Mouse (Mus musculus) forebrain, embryonic 12.5 days (tissue): ENCODE data around the gene Pde4d. TPM values are rescaled to one million over a fixed set of nuclear protein-coding genes. Genes with fewer than 3 reads are reported as not detected.

Source experiments
- ATAC-seq: fragments of 200-750 bp; cut with Nextera tagmentation; 2 replicates; pipeline ENCODE4 v1.8.0; 2017; ENCODE audit warnings: moderate TSS enrichment; ENCODE audit not compliant: low FRiP score
- H3K27ac ChIP-seq: fragments of 300-500 bp; sonication (generic); 2 replicates; pipeline ENCODE4 v1.5.1; 2016; ENCODE audit warnings: mild to moderate bottlenecking
- H3K27me3 ChIP-seq: fragments of 300-500 bp; sonication (generic); 2 replicates; pipeline ENCODE4 v1.6.1; 2016; ENCODE audit warnings: mild to moderate bottlenecking
- H3K36me3 ChIP-seq: fragments of 300-500 bp; sonication (generic); replicated peaks from 2 replicates; pipeline ENCODE4 v1.6.1; 2016; ENCODE audit warnings: mild to moderate bottlenecking
- H3K4me1 ChIP-seq: fragments of 300-500 bp; sonication (generic); 2 replicates; pipeline ENCODE4 v1.6.1; 2016
- H3K4me2 ChIP-seq: fragments of 300-500 bp; sonication (generic); 2 replicates; pipeline ENCODE4 v1.6.1; 2016; ENCODE audit warnings: mild to moderate bottlenecking, moderate library complexity
- H3K4me3 ChIP-seq: fragments of 300-500 bp; sonication (generic); replicated peaks from 2 replicates; pipeline ENCODE4 v1.5.1; 2016; ENCODE audit warnings: mild to moderate bottlenecking
- H3K9ac ChIP-seq: fragments of 300-500 bp; sonication (generic); 2 replicates; pipeline ENCODE4 v1.6.1; 2016; ENCODE audit warnings: mild to moderate bottlenecking
- H3K9me3 ChIP-seq: fragments of 300-500 bp; sonication (generic); 2 replicates; pipeline ENCODE4 v1.6.1; 2016
- WGBS: fragments of 180-500 bp; shearing (Covaris S2); methylation state at CpG from one replicate; pipeline ENCODE4 v1.1.7; 2016; 5-methylcytosine and 5-hydroxymethylcytosine counted together
- polyA plus RNA-seq: library from polyadenylated mRNA; unstranded; fragments of >200 nt; fragmentation: Nextera tagmentation; extraction: Ambion mirVana; gene quantifications from 2 replicates; pipeline ENCODE4 v1.2.1, GENCODE M21; 2016

Gene Pde4d
- polyA plus RNA-seq, 1 experiment from 2014 or later = 15.0 TPM

- H3K4me3 ChIP-seq = no peak overlapping the region
- no peak overlapping the region for H3K4me2 ChIP-seq
- H3K4me1 ChIP-seq = no peaks in the 10 kb centered on the region
- H3K9me3 ChIP-seq = no peaks in the 10 kb centered on the region
- no peak overlapping the region for H3K9ac ChIP-seq
- H3K27ac ChIP-seq = no peak overlapping the region
- no peaks in the 10 kb centered on the region for H3K36me3 ChIP-seq
- no peaks in the 10 kb centered on the region for H3K27me3 ChIP-seq
- no peak for ATAC-seq
- WGBS = 74% methylated on average over 5 of the region's 5 CpGs
Observed at GRCm38 (mm10) chr13:109622207-109622606, 1172.5 kb downstream of the Pde4d start.

- Histone ChIP-seq H3K36me3 (no peaks in the 10 kb centered on the region), H3K27me3 (no peaks in the 10 kb centered on the region), H3K4me1 (no peaks in the 10 kb centered on the region), H3K27ac (no peak overlapping the region), H3K9me3 (no peaks in the 10 kb centered on the region), H3K4me2 (no peak overlapping the region), H3K4me3 (no peak overlapping the region), H3K9ac (no peak overlapping the region)
- no peak for ATAC-seq
- WGBS = 84% methylated on average over 2 of the region's 2 CpGs
Observed at GRCm38 (mm10) chr13:109623201-109623600, 1173.5 kb downstream of the Pde4d start.

GRCm38 (mm10) chr13:109624772-109625349, 1175.1 kb downstream of the Pde4d start:
- 94% methylated on average over 11 of the region's 11 CpGs for WGBS
- H3K4me3 ChIP-seq = no peak overlapping the region
- no peak for ATAC-seq
- H3K36me3 ChIP-seq = no peaks in the 10 kb centered on the region
- no peaks in the 10 kb centered on the region for H3K27me3 ChIP-seq
- H3K4me1 ChIP-seq = no peaks in the 10 kb centered on the region
- no peak overlapping the region for H3K4me2 ChIP-seq
- no peak overlapping the region for H3K27ac ChIP-seq
- no peak overlapping the region for H3K9ac ChIP-seq
- no peaks in the 10 kb centered on the region for H3K9me3 ChIP-seq

GRCm38 (mm10) chr13:109625466-109626129, 1175.8 kb downstream of the Pde4d start:
- no peak overlapping the region for H3K4me2 ChIP-seq
- no peaks in the 10 kb centered on the region for H3K4me1 ChIP-seq
- no peaks in the 10 kb centered on the region for H3K9me3 ChIP-seq
- 0 out of 2 replicates have a peak, but pooled peaks cover 4% of the 10 kb centered on the region for H3K27me3 ChIP-seq
- H3K36me3 ChIP-seq = no peaks in the 10 kb centered on the region
- no peak overlapping the region for H3K4me3 ChIP-seq
- no peak overlapping the region for H3K27ac ChIP-seq
- no peak overlapping the region for H3K9ac ChIP-seq
- 90% methylated on average over 18 of the region's 18 CpGs for WGBS
- ATAC-seq = no peak

GRCm38 (mm10) chr13:109627265-109627664, 1177.5 kb downstream of the Pde4d start:
- no peak for ATAC-seq
- Histone ChIP-seq H3K4me1 (peaks cover 7% of the 10 kb centered on the region), H3K9me3 (no peaks in the 10 kb centered on the region), H3K9ac (no peak overlapping the region), H3K27ac (no peak overlapping the region), H3K36me3 (no peaks in the 10 kb centered on the region), H3K27me3 (0 out of 2 replicates have a peak, but pooled peaks cover 5% of the 10 kb centered on the region), H3K4me2 (no peak overlapping the region), H3K4me3 (no peak overlapping the region)
- WGBS = 92% methylated on average over 2 of the region's 2 CpGs

GRCm38 (mm10) chr13:109628606-109629005, 1178.9 kb downstream of the Pde4d start:
- 79% methylated on average over 4 of the region's 4 CpGs for WGBS
- Histone ChIP-seq H3K27me3 (0 out of 2 replicates have a peak, but pooled peaks cover 5% of the 10 kb centered on the region), H3K36me3 (no peaks in the 10 kb centered on the region), H3K9ac (no peak overlapping the region), H3K4me1 (peaks cover 19% of the 10 kb centered on the region), H3K9me3 (no peaks in the 10 kb centered on the region), H3K27ac (no peak overlapping the region), H3K4me3 (no peak overlapping the region), H3K4me2 (no peak overlapping the region)
- ATAC-seq = no peak

GRCm38 (mm10) chr13:109629216-109629615, 1179.5 kb downstream of the Pde4d start:
- no peak for ATAC-seq
- no peaks in the 10 kb centered on the region for H3K9me3 ChIP-seq
- WGBS = 83% methylated on average over 5 of the region's 5 CpGs
- no peak overlapping the region for H3K9ac ChIP-seq
- no peak overlapping the region for H3K27ac ChIP-seq
- 0 out of 2 replicates have a peak, but pooled peaks cover 5% of the 10 kb centered on the region for H3K27me3 ChIP-seq
- H3K36me3 ChIP-seq = no peaks in the 10 kb centered on the region
- no peak overlapping the region for H3K4me2 ChIP-seq
- H3K4me1 ChIP-seq = peaks cover 25% of the 10 kb centered on the region
- H3K4me3 ChIP-seq = no peak overlapping the region

- no peak for ATAC-seq
- 40% methylated on average over 10 of the region's 10 CpGs for WGBS
- Histone ChIP-seq H3K36me3 (no peaks in the 10 kb centered on the region), H3K9ac (no peak overlapping the region), H3K27me3 (0 out of 2 replicates have a peak, but pooled peaks cover 5% of the 10 kb centered on the region), H3K4me2 (no peak overlapping the region), H3K4me1 (peaks cover 27% of the 10 kb centered on the region), H3K4me3 (no peak overlapping the region), H3K27ac (no peak overlapping the region), H3K9me3 (no peaks in the 10 kb centered on the region)
Observed at GRCm38 (mm10) chr13:109631399-109632026, 1181.8 kb downstream of the Pde4d start.

GRCm38 (mm10) chr13:109632387-109633036, 1182.8 kb downstream of the Pde4d start:
- Histone ChIP-seq H3K27ac (no peak overlapping the region), H3K9me3 (no peaks in the 10 kb centered on the region), H3K4me2 (0 out of 2 replicates have a peak overlapping the region, but pooled peaks have one; percentile 6), H3K9ac (no peak overlapping the region), H3K36me3 (no peaks in the 10 kb centered on the region), H3K27me3 (0 out of 2 replicates have a peak, but pooled peaks cover 5% of the 10 kb centered on the region), H3K4me1 (peaks cover 27% of the 10 kb centered on the region), H3K4me3 (no peak overlapping the region)
- ATAC-seq = peak; percentile 36; the same call in 1 of the 2 replicates
- WGBS = 2% methylated on average over 7 of the region's 7 CpGs

GRCm38 (mm10) chr13:109633037-109633418, 1183.3 kb downstream of the Pde4d start:
- WGBS = 5% methylated on average over 3 of the region's 3 CpGs

GRCm38 (mm10) chr13:109635901-109636520, 1186.3 kb downstream of the Pde4d start:
- no peak for ATAC-seq
- Histone ChIP-seq H3K36me3 (no peaks in the 10 kb centered on the region), H3K4me3 (no peak overlapping the region), H3K27me3 (no peaks in the 10 kb centered on the region), H3K27ac (no peak overlapping the region), H3K9me3 (no peaks in the 10 kb centered on the region), H3K4me2 (no peak overlapping the region), H3K9ac (no peak overlapping the region), H3K4me1 (peaks cover 27% of the 10 kb centered on the region)
- WGBS = 77% methylated on average over 10 of the region's 10 CpGs

More at GRCm38 (mm10) chr13:109633037-109633418, 1183.3 kb downstream of the Pde4d start:
- peak; percentile 47 for ATAC-seq
- H3K36me3 ChIP-seq = no peaks in the 10 kb centered on the region
- H3K4me3 ChIP-seq = no peak overlapping the region
- H3K4me2 ChIP-seq = no peak overlapping the region
- H3K4me1 ChIP-seq = peaks cover 27% of the 10 kb centered on the region
- H3K27me3 ChIP-seq = 0 out of 2 replicates have a peak, but pooled peaks cover 5% of the 10 kb centered on the region
- H3K27ac ChIP-seq = no peak overlapping the region
- H3K9me3 ChIP-seq = no peaks in the 10 kb centered on the region
- H3K9ac ChIP-seq = no peak overlapping the region

- no peaks in the 10 kb centered on the region for H3K9me3 ChIP-seq
- H3K4me3 ChIP-seq = no peak overlapping the region
- H3K9ac ChIP-seq = no peak overlapping the region
- ATAC-seq = no peak
- H3K36me3 ChIP-seq = no peaks in the 10 kb centered on the region
- H3K4me2 ChIP-seq = no peak overlapping the region
- no peak overlapping the region for H3K27ac ChIP-seq
- H3K27me3 ChIP-seq = no peaks in the 10 kb centered on the region
- H3K4me1 ChIP-seq = peaks cover 10% of the 10 kb centered on the region
Observed at GRCm38 (mm10) chr13:109638273-109638672, 1188.5 kb downstream of the Pde4d start.
